Mouse (Mus musculus): ENCODE results near the gene Pomgnt1. TPM values are rescaled to one million over a fixed set of nuclear protein-coding genes. Genes with fewer than 3 reads are reported as not detected.
A peak's percentile ranks its signal among the peaks of the same experiment; 100 is the strongest.

Gene Pomgnt1
- polyA plus RNA-seq, 1 experiment from 2014 or later = 65.2 TPM

DNA sequence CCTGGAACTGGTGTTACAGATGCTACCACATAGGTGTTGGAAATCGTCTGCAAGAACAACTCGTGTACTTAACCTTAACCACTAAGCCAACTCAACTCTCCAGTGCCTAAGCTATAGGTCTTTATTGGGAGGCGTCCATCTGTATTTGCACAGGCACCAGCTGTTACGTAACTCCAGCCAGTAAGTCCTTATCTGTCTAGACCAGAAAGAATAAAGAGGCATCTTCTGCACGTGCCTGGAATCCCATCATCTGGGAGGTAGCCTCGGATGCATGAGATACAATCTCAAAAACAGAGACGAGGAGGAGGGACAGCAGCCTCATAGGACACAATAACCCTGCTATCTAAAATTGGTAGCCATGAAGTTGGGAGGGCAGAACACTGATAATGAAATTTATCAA, 22.7 kb upstream of the Pomgnt1 start:
- H3K4me3 ChIP-seq (replicated peaks) = no peak overlapping the region
- no peak for ATAC-seq (ENCODE audit: insufficient number of reproducible peaks, low FRiP score, low TSS enrichment, low read depth)
- peaks cover 58% of the 10 kb centered on the region for H3K36me3 ChIP-seq

GRCm38 (mm10) chr4:116105278-116105677, 18.4 kb upstream of the Pomgnt1 start:
- 90% methylated on average over 5 of the region's 5 CpGs for WGBS
- H3K4me1 ChIP-seq = no peaks in the 10 kb centered on the region
- no peak overlapping the region for H3K4me3 ChIP-seq (replicated peaks)
- H3K9ac ChIP-seq = no peak overlapping the region
- no peaks in the 10 kb centered on the region for H3K9me3 ChIP-seq (replicated peaks)
- no peaks in the 10 kb centered on the region for H3K27me3 ChIP-seq
- no peak overlapping the region for H3K27ac ChIP-seq (replicated peaks)
- ATAC-seq (ENCODE audit: insufficient number of reproducible peaks, low FRiP score, low TSS enrichment, low read depth) = no peak
- no peak overlapping the region for H3K4me2 ChIP-seq (replicated peaks)
- peaks cover 28% of the 10 kb centered on the region for H3K36me3 ChIP-seq

More for the DNA sequence above, 22.7 kb upstream of the Pomgnt1 start:
- Histone ChIP-seq H3K9me3 (replicated peaks) (no peaks in the 10 kb centered on the region), H3K4me1 (no peaks in the 10 kb centered on the region), H3K9ac (no peak overlapping the region), H3K4me2 (replicated peaks) (no peak overlapping the region), H3K27ac (replicated peaks) (no peak overlapping the region), H3K27me3 (no peaks in the 10 kb centered on the region)
- 85% methylated on average over 7 of the region's 7 CpGs for WGBS

DNA sequence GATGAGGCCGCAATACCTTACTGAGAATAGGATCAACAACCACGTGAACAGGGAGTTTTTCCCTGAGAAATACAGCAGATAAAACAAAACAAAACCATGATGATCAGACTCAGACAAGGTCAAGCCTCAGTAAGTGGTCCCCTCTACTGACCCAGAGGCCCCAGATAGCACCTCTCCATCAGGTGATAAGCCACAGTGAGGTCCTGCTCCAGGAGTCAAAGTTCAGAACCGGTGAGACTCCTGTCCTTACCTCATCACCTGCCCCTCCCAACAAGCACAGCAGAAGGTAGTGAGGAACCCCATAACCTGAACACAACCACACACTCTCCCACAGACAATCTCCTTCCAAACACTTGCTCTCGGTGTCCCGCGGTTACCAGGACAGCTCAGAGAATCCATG, 12.9 kb upstream of the Pomgnt1 start:
- ATAC-seq (ENCODE audit: insufficient number of reproducible peaks, low FRiP score, low TSS enrichment, low read depth) = no peak
- WGBS = 97% methylated on average over 6 of the region's 6 CpGs
- no peak overlapping the region for H3K4me3 ChIP-seq (replicated peaks)
- no peaks in the 10 kb centered on the region for H3K4me1 ChIP-seq
- H3K27ac ChIP-seq (replicated peaks) = no peak overlapping the region
- H3K9me3 ChIP-seq (replicated peaks) = no peaks in the 10 kb centered on the region
- H3K4me2 ChIP-seq (replicated peaks) = no peak overlapping the region
- peaks cover 15% of the 10 kb centered on the region for H3K36me3 ChIP-seq
- no peak overlapping the region for H3K9ac ChIP-seq
- no peaks in the 10 kb centered on the region for H3K27me3 ChIP-seq

DNA sequence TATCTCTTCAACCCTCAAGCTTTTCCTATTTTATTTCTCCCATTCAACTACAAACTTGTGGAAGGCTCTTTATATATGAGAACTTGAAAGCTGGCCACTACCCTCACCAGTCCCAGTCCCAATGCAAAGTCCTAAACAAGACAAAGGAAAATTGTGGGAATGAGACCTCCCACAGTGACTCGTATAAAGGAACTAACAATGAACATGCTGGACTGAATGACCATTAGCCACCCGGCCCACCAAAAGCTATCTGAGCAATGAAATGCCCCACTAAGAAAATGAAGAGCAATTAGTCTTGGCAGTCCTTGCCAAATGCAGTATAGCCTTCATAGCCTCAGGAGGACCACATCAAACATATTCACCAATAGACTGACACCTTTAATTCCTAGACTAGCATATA, 12.2 kb upstream of the Pomgnt1 start:
- Histone ChIP-seq H3K36me3 (peaks cover 13% of the 10 kb centered on the region), H3K4me1 (no peaks in the 10 kb centered on the region), H3K27me3 (no peaks in the 10 kb centered on the region), H3K9me3 (replicated peaks) (no peaks in the 10 kb centered on the region), H3K4me2 (replicated peaks) (no peak overlapping the region), H3K4me3 (replicated peaks) (no peak overlapping the region), H3K27ac (replicated peaks) (no peak overlapping the region), H3K9ac (no peak overlapping the region)
- ATAC-seq (ENCODE audit: insufficient number of reproducible peaks, low FRiP score, low TSS enrichment, low read depth) = no peak
- WGBS = 81% methylated on average over 2 of the region's 2 CpGs

DNA sequence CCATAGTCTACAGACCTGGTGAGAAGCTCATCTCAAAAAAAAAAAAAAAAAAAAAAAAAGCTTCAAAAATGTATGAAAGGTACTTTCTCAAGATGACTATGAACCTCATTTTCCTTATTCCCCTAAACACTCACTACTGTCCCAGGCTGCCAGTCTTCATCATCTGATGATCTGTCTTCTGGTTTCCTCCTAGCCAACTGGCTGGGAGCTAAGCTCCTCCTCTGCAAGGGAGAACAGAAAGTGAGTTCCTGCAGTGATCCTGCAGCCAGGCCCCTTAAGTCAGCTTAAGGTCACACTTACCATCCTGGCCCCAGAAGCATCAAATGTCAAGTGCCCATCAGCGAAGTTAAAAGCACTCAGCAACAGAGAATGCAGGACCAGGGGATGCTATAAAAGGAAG, 878 bp upstream of the Pomgnt1 start:
- 0% methylated on average over 1 of the region's 1 CpGs for WGBS
- no peak for ATAC-seq (ENCODE audit: insufficient number of reproducible peaks, low FRiP score, low TSS enrichment, low read depth)
- Histone ChIP-seq H3K27me3 (no peaks in the 10 kb centered on the region), H3K4me1 (peaks cover 10% of the 10 kb centered on the region), H3K9ac (peak overlapping the region; percentile 26; the same call in 1 of the 2 replicates), H3K4me3 (replicated peaks) (peak overlapping the region; percentile 59), H3K36me3 (no peaks in the 10 kb centered on the region; the same call in 1 of the 2 replicates), H3K27ac (replicated peaks) (no peak overlapping the region), H3K9me3 (replicated peaks) (no peaks in the 10 kb centered on the region), H3K4me2 (replicated peaks) (peak overlapping the region; percentile 62)

- no peaks in the 10 kb centered on the region for H3K9me3 ChIP-seq (replicated peaks)
- no peak overlapping the region for H3K4me2 ChIP-seq (replicated peaks)
- peaks cover 10% of the 10 kb centered on the region for H3K4me1 ChIP-seq
- H3K9ac ChIP-seq = no peak overlapping the region
- no peak overlapping the region for H3K4me3 ChIP-seq (replicated peaks)
- no peak overlapping the region for H3K27ac ChIP-seq (replicated peaks)
- no peak for ATAC-seq (ENCODE audit: insufficient number of reproducible peaks, low FRiP score, low TSS enrichment, low read depth)
- no peaks in the 10 kb centered on the region for H3K27me3 ChIP-seq
- 88% methylated on average over 4 of the region's 4 CpGs for WGBS
- H3K36me3 ChIP-seq = no peaks in the 10 kb centered on the region
Measured at GRCm38 (mm10) chr4:116125803-116126386, 2.3 kb downstream of the Pomgnt1 start.

- no peak overlapping the region for H3K4me2 ChIP-seq (replicated peaks)
- H3K4me3 ChIP-seq (replicated peaks) = no peak overlapping the region
- H3K27me3 ChIP-seq = no peaks in the 10 kb centered on the region
- H3K36me3 ChIP-seq = no peaks in the 10 kb centered on the region
- 77% methylated on average over 6 of the region's 6 CpGs for WGBS
- no peak overlapping the region for H3K9ac ChIP-seq
- H3K9me3 ChIP-seq (replicated peaks) = no peaks in the 10 kb centered on the region
- H3K4me1 ChIP-seq = peaks cover 4% of the 10 kb centered on the region
- no peak for ATAC-seq (ENCODE audit: insufficient number of reproducible peaks, low FRiP score, low TSS enrichment, low read depth)
- no peak overlapping the region for H3K27ac ChIP-seq (replicated peaks)
Measured at GRCm38 (mm10) chr4:116127956-116128355, 4.3 kb downstream of the Pomgnt1 start.

- Histone ChIP-seq H3K27me3 (no peaks in the 10 kb centered on the region), H3K4me2 (replicated peaks) (no peak overlapping the region), H3K9ac (no peak overlapping the region), H3K4me3 (replicated peaks) (no peak overlapping the region), H3K4me1 (no peaks in the 10 kb centered on the region), H3K27ac (replicated peaks) (no peak overlapping the region), H3K36me3 (0 out of 2 replicates have a peak, but pooled peaks cover 3% of the 10 kb centered on the region), H3K9me3 (replicated peaks) (no peaks in the 10 kb centered on the region)
- WGBS = 72% methylated on average over 4 of the region's 4 CpGs
- no peak for ATAC-seq (ENCODE audit: insufficient number of reproducible peaks, low FRiP score, low TSS enrichment, low read depth)
Measured at GRCm38 (mm10) chr4:116133126-116133525, 9.5 kb downstream of the Pomgnt1 start.

- H3K4me3 ChIP-seq (replicated peaks) = no peak overlapping the region
- no peaks in the 10 kb centered on the region for H3K27me3 ChIP-seq
- 0 out of 2 replicates have a peak, but pooled peaks cover 3% of the 10 kb centered on the region for H3K36me3 ChIP-seq
- no peaks in the 10 kb centered on the region for H3K4me1 ChIP-seq
- H3K27ac ChIP-seq (replicated peaks) = no peak overlapping the region
- no peak overlapping the region for H3K4me2 ChIP-seq (replicated peaks)
- H3K9ac ChIP-seq = no peak overlapping the region
- H3K9me3 ChIP-seq (replicated peaks) = no peaks in the 10 kb centered on the region
- 26% methylated on average over 2 of the region's 2 CpGs for WGBS
- no peak for ATAC-seq (ENCODE audit: insufficient number of reproducible peaks, low FRiP score, low TSS enrichment, low read depth)
Measured at GRCm38 (mm10) chr4:116134990-116135389, 11.3 kb downstream of the Pomgnt1 start.

DNA sequence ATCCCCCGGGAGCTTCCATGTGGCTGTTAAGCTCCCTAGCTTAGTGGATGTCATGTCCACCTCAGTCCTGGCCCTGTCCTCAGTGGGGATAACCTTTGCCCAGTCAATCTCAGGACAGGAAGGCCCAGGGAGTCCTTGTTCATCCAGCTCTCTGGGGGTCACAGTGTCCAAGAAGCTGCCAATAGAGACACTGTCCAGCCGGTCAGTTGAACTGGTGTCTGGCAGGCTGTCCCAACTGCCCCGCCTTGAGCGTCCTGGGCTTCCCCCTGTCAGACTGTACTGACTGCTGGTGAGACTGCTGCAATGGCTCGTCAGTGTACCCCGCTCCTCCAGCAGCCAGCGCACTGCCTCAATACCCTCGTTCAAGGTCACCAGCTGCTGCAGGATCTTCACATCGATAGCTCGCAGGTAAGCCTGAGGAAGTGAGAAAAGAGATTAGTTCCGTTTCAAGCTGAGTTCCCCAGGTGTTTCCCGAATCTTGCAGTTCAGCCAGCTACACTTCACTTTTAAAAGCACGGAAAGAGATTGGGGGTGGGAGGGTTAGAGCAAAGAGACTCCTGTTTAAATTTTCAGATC, 13.9 kb downstream of the Pomgnt1 start:
- Histone ChIP-seq H3K36me3 (0 out of 2 replicates have a peak, but pooled peaks cover 3% of the 10 kb centered on the region), H3K4me3 (replicated peaks) (no peak overlapping the region), H3K9ac (no peak overlapping the region), H3K4me1 (no peaks in the 10 kb centered on the region), H3K27me3 (no peaks in the 10 kb centered on the region), H3K9me3 (replicated peaks) (no peaks in the 10 kb centered on the region), H3K4me2 (replicated peaks) (no peak overlapping the region), H3K27ac (replicated peaks) (no peak overlapping the region)
- ATAC-seq (ENCODE audit: insufficient number of reproducible peaks, low FRiP score, low TSS enrichment, low read depth) = no peak; the same call in 1 of the 2 replicates
- WGBS = 51% methylated on average over 13 of the region's 13 CpGs

- no peak for ATAC-seq (ENCODE audit: insufficient number of reproducible peaks, low FRiP score, low TSS enrichment, low read depth)
- H3K4me2 ChIP-seq (replicated peaks) = no peak overlapping the region
- peaks cover 14% of the 10 kb centered on the region for H3K4me1 ChIP-seq
- WGBS = 79% methylated on average over 7 of the region's 7 CpGs
- H3K36me3 ChIP-seq = 0 out of 2 replicates have a peak, but pooled peaks cover 3% of the 10 kb centered on the region
- no peak overlapping the region for H3K9ac ChIP-seq
- H3K27me3 ChIP-seq = no peaks in the 10 kb centered on the region
- H3K27ac ChIP-seq (replicated peaks) = no peak overlapping the region
- no peak overlapping the region for H3K4me3 ChIP-seq (replicated peaks)
- H3K9me3 ChIP-seq (replicated peaks) = no peaks in the 10 kb centered on the region
Measured at GRCm38 (mm10) chr4:116140801-116141574, 17.3 kb downstream of the Pomgnt1 start.

Measured in embryonic facial prominence, embryonic 15.5 days (tissue).